Mouse (Mus musculus) cerebellum, adult 9-11 months (tissue): ENCODE data around the gene Gmip.

Experiments
- DNase-seq: peaks from one replicate; pipeline ENCODE4 v3.0.0; 2022

Gene Gmip

DNA sequence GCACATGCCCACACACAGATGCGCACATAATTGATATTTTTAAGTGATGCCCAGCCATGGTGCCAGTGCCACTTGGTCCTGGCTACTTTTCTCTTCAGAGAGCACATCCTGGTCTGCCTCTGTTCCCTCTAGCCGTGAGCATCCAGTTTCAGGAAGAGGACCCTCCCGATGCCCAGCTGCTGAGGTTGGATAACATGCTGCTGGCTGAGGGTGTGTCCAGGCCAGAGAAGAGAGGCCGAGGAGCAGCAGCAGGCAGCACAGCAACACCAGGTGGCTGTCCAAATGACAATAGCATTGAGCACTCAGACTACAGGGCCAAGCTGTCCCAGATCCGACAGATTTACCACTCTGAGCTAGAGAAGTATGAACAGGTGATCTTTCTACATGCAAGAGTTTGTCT, 55.7 kb downstream of the Gmip start:
- DNase-seq, result no peak

DNA sequence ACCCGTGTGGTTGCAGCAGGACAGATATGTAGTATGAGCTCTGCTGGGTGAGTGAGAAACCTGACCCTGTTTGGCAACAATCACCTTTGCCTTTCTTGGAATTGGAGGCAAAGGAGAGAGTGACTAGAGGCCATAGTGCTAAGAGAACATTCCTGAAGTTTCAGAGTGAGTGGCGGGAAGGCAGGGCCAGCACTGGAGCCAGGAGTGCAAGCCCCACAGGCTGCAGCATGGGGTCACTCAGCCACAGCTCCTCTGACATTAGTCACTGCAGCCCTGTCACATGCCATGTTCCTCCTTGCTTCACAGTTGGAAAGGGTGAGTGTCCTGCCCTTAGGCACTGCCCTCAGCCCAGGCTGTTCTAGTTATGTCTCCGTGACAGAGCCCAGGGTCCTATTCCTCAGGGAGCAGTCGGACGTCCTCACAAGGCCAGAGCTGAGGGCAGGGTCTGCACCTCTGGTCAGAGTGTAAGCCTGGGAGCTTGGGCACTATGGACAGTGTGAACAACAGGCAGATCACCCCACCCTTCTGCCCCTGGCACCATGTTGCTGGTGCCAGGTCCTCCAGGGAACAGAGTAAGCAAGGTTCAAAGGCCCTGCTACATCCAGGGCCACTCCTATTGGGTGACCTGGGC, 59.3 kb downstream of the Gmip start:
- DNase-seq, result no peak

DNA sequence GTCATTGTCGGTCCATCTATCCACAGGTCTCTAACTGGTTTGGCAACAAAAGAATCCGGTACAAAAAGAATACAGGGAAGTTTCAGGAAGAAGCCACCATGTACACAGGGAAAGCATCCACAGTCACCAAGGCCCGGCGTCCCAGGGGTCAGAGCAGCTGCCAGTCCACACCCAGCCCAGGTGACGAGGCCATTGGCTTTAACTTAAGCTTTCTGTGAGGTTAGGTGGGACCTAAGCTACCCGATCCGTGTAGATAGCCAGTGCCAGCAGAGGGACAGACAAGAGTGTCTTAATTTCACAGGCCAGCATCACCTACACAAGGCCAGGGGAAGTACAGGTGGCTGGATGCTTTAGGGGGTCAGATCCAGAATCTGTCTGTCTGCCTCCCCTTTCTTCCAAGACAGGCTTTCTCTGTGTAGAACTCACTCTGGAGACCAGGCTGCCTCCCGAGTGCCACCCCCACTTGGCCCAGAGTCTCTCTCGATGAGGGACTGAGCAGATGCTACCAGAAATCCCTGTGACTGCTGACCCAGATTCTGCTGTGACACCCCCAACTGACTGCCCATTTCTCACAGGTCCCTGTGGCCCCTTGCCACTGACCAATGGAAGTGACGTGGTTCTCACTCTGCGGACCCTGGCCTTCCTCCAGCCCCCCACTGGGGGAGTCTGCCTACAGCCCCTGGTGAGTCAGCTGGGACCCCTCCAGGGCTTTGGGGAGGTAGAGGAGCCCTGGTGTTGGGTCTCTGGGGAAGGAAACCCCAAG, 61.7 kb downstream of the Gmip start:
- DNase-seq, result peak; percentile 79

DNA sequence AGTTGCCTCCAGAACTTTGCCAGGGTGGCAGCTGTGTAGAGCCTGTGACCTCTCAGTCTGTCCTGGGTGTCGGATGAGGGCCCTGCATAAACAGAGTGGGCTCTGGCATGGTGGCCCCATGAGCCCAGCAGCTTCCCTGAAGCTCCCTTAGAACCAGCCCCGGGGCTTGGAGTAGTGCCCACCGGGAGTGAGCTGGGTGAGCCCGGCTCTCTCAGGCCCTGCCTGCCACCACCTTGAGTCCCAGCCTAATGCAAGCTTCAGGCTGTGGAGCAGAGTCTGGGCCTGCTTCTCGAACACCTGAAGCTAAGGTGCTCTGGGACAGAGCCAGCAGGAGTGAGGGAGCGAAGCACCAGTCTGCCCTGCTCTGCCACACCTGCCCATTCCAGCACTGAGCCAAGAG, 62.4 kb downstream of the Gmip start:
- no peak for DNase-seq
